Mouse (Mus musculus): ENCODE measurements around the gene Anks4b.

GRCm38 (mm10) chr7:120150257-120150656 is 23.4 kb upstream of the Anks4b start:
- TF ChIP-seq POLR2A (IDR thresholded peaks at IDR 0.05; ENCODE audit: insufficient read depth, low read depth, low read length) (no peak), CTCF (IDR thresholded peaks at IDR 0.05) (no peak), EP300 (IDR thresholded peaks at IDR 0.05; ENCODE audit: insufficient read depth, low read depth, low read length) (no peak)

Measured in heart, adult 2 months (tissue).